Mouse (Mus musculus): ENCODE results near the gene Klhl42. TPM values are rescaled to one million over a fixed set of nuclear protein-coding genes. Genes with fewer than 3 reads are reported as not detected.

The Klhl42 gene
- polyA plus RNA-seq, 2 experiments, result 1.9 to 2.0 TPM

- H3K36me3 ChIP-seq (replicated peaks; ENCODE audit: control insufficient read depth, insufficient read depth, low read depth), result no peaks in the 10 kb centered on the region
- no peaks in the 10 kb centered on the region for H3K9me3 ChIP-seq (ENCODE audit: control insufficient read depth, low read length)
- no peaks in the 10 kb centered on the region for H3K4me1 ChIP-seq (replicated peaks; ENCODE audit: control insufficient read depth in 2 of 2, insufficient read depth in 2 of 2, low read length in 1 of 2)
- no peak overlapping the region for H3K27ac ChIP-seq
- no peak overlapping the region for H3K4me3 ChIP-seq (ENCODE audit: insufficient read depth in 1 of 2, low read depth in 2 of 2, low read length in 2 of 2)
- no peak for TF ChIP-seq CTCF (IDR thresholded peaks at IDR 0.05; ENCODE audit: low read depth)
- TF ChIP-seq EP300 (IDR thresholded peaks at IDR 0.05; ENCODE audit: low read depth), result no peak
- H3K4me2 ChIP-seq (ENCODE audit: low read depth), result no peak overlapping the region
- H3K27me3 ChIP-seq (ENCODE audit: control insufficient read depth, insufficient read depth, low read length), result no peaks in the 10 kb centered on the region
- no peak for DNase-seq (ENCODE audit: low read depth in 3 of 3, low spot score in 3 of 3)
- WGBS (ENCODE audit: insufficient replicate concordance), result 59% methylated on average over 3 of the region's 3 CpGs
- no peak overlapping the region for H3K9ac ChIP-seq (replicated peaks)
- no peak for ATAC-seq (ENCODE audit: insufficient read depth)
Measured at GRCm38 (mm10) chr6:147118190-147118589, 27.0 kb downstream of the Klhl42 start.

- ATAC-seq (ENCODE audit: insufficient read depth), result no peak
- no peak overlapping the region for H3K4me3 ChIP-seq (ENCODE audit: insufficient read depth in 1 of 2, low read depth in 2 of 2, low read length in 2 of 2)
- H3K27ac ChIP-seq, result no peak overlapping the region
- TF ChIP-seq EP300 (IDR thresholded peaks at IDR 0.05; ENCODE audit: low read depth), result no peak
- no peak for TF ChIP-seq CTCF (IDR thresholded peaks at IDR 0.05; ENCODE audit: low read depth)
- H3K9ac ChIP-seq (replicated peaks), result no peak overlapping the region
- no peaks in the 10 kb centered on the region for H3K9me3 ChIP-seq (ENCODE audit: control insufficient read depth, low read length)
- no peak overlapping the region for H3K4me2 ChIP-seq (ENCODE audit: low read depth)
- no peaks in the 10 kb centered on the region for H3K36me3 ChIP-seq (replicated peaks; ENCODE audit: control insufficient read depth, insufficient read depth, low read depth)
- DNase-seq (ENCODE audit: low read depth in 3 of 3, low spot score in 3 of 3), result no peak
- H3K4me1 ChIP-seq (replicated peaks; ENCODE audit: control insufficient read depth in 2 of 2, insufficient read depth in 2 of 2, low read length in 1 of 2), result no peaks in the 10 kb centered on the region
- WGBS (ENCODE audit: insufficient replicate concordance), result 23% methylated on average over 6 of the region's 6 CpGs
- no peaks in the 10 kb centered on the region for H3K27me3 ChIP-seq (ENCODE audit: control insufficient read depth, insufficient read depth, low read length)
Measured at GRCm38 (mm10) chr6:147121320-147121719, 30.1 kb downstream of the Klhl42 start.

GRCm38 (mm10) chr6:147127239-147127638 is 36.1 kb downstream of the Klhl42 start:
- no peaks in the 10 kb centered on the region for H3K4me1 ChIP-seq (replicated peaks; ENCODE audit: control insufficient read depth in 2 of 2, insufficient read depth in 2 of 2, low read length in 1 of 2)
- TF ChIP-seq EP300 (IDR thresholded peaks at IDR 0.05; ENCODE audit: low read depth), result no peak
- TF ChIP-seq CTCF (IDR thresholded peaks at IDR 0.05; ENCODE audit: low read depth), result no peak

GRCm38 (mm10) chr6:147138260-147138659 is 47.1 kb downstream of the Klhl42 start:
- no peak for DNase-seq (ENCODE audit: low read depth in 3 of 3, low spot score in 3 of 3)
- Histone ChIP-seq H3K4me1 (replicated peaks; ENCODE audit: control insufficient read depth in 2 of 2, insufficient read depth in 2 of 2, low read length in 1 of 2) (no peaks in the 10 kb centered on the region), H3K36me3 (replicated peaks; ENCODE audit: control insufficient read depth, insufficient read depth, low read depth) (no peaks in the 10 kb centered on the region), H3K4me3 (ENCODE audit: insufficient read depth in 1 of 2, low read depth in 2 of 2, low read length in 2 of 2) (no peak overlapping the region), H3K9ac (replicated peaks) (no peak overlapping the region), H3K9me3 (ENCODE audit: control insufficient read depth, low read length) (no peaks in the 10 kb centered on the region), H3K27ac (no peak overlapping the region), H3K27me3 (ENCODE audit: control insufficient read depth, insufficient read depth, low read length) (no peaks in the 10 kb centered on the region), H3K4me2 (ENCODE audit: low read depth) (no peak overlapping the region)
- no peak for ATAC-seq (ENCODE audit: insufficient read depth)
- 52% methylated on average over 3 of the region's 3 CpGs for WGBS (ENCODE audit: insufficient replicate concordance)
- TF ChIP-seq EP300 (IDR thresholded peaks at IDR 0.05; ENCODE audit: low read depth) (no peak), CTCF (IDR thresholded peaks at IDR 0.05; ENCODE audit: low read depth) (no peak)

More at GRCm38 (mm10) chr6:147127239-147127638, 36.1 kb downstream of the Klhl42 start:
- Histone ChIP-seq H3K9me3 (ENCODE audit: control insufficient read depth, low read length) (no peaks in the 10 kb centered on the region), H3K27me3 (ENCODE audit: control insufficient read depth, insufficient read depth, low read length) (no peaks in the 10 kb centered on the region), H3K4me3 (ENCODE audit: insufficient read depth in 1 of 2, low read depth in 2 of 2, low read length in 2 of 2) (no peak overlapping the region), H3K27ac (no peak overlapping the region), H3K9ac (replicated peaks) (no peak overlapping the region), H3K4me2 (ENCODE audit: low read depth) (no peak overlapping the region), H3K36me3 (replicated peaks; ENCODE audit: control insufficient read depth, insufficient read depth, low read depth) (no peaks in the 10 kb centered on the region)
- ATAC-seq (ENCODE audit: insufficient read depth), result no peak
- 74% methylated on average over 10 of the region's 10 CpGs for WGBS (ENCODE audit: insufficient replicate concordance)
- no peak for DNase-seq (ENCODE audit: low read depth in 3 of 3, low spot score in 3 of 3)

GRCm38 (mm10) chr6:147140600-147141154 is 49.5 kb downstream of the Klhl42 start:
- H3K4me3 ChIP-seq (ENCODE audit: insufficient read depth in 1 of 2, low read depth in 2 of 2, low read length in 2 of 2), result no peak overlapping the region
- WGBS (ENCODE audit: insufficient replicate concordance), result 80% methylated on average over 7 of the region's 7 CpGs
- no peaks in the 10 kb centered on the region for H3K4me1 ChIP-seq (replicated peaks; ENCODE audit: control insufficient read depth in 2 of 2, insufficient read depth in 2 of 2, low read length in 1 of 2)
- H3K9ac ChIP-seq (replicated peaks), result no peak overlapping the region
- no peak overlapping the region for H3K4me2 ChIP-seq (ENCODE audit: low read depth)
- no peaks in the 10 kb centered on the region for H3K36me3 ChIP-seq (replicated peaks; ENCODE audit: control insufficient read depth, insufficient read depth, low read depth)
- no peak for ATAC-seq (ENCODE audit: insufficient read depth)
- H3K9me3 ChIP-seq (ENCODE audit: control insufficient read depth, low read length), result no peaks in the 10 kb centered on the region
- TF ChIP-seq CTCF (IDR thresholded peaks at IDR 0.05; ENCODE audit: low read depth) (no peak), EP300 (IDR thresholded peaks at IDR 0.05; ENCODE audit: low read depth) (no peak)
- no peak overlapping the region for H3K27ac ChIP-seq
- no peak for DNase-seq (ENCODE audit: low read depth in 3 of 3, low spot score in 3 of 3)
- H3K27me3 ChIP-seq (ENCODE audit: control insufficient read depth, insufficient read depth, low read length), result no peaks in the 10 kb centered on the region
